Mouse (Mus musculus): ENCODE measurements around the gene Prok2.

Gene Prok2

GRCm38 (mm10) chr6:99692916-99693841 is 33.0 kb downstream of the Prok2 start:
- DNase-seq (ENCODE audit: extremely low spot score, low read depth, low spot score): no peak

- no peak for DNase-seq (ENCODE audit: extremely low spot score, low read depth, low spot score)
These were observed 33.8 kb downstream of the Prok2 start, which contains the start of gene Gpr27 for GRCm38 (mm10) chr6:99692206-99692915. Gene Gpr27, plus strand, starts transcription at chr6:99692679.

GRCm38 (mm10) chr6:99691666-99692205 is 34.5 kb downstream of the Prok2 start:
- no peak for DNase-seq (ENCODE audit: extremely low spot score, low read depth, low spot score)

- no peak for DNase-seq (ENCODE audit: extremely low spot score, low read depth, low spot score)
These were observed 37.7 kb downstream of the Prok2 start for GRCm38 (mm10) chr6:99688513-99688912.

GRCm38 (mm10) chr6:99684899-99685298 is 41.3 kb downstream of the Prok2 start:
- no peak for DNase-seq (ENCODE audit: extremely low spot score, low read depth, low spot score)

DNA sequence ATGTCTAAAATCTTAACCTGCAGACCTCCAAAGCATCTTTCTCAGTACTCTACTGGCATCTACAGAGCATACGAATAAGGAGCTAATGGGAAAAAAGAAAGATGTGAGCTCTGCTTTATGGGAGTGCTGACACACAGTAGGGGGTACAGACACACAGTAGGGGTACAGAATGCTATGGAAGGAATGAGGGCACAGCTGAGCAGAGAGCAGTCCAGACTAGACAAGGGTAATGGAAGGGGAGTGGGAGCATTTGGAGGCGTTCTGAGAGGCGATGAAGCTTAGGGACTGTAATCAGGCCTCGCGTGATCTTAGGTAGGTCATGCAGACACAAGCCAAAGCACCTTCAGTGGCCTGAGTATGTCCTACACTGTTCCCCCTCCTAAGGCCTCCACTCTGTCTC is 42.2 kb downstream of the Prok2 start:
- DNase-seq (ENCODE audit: extremely low spot score, low read depth, low spot score): no peak

- no peak for DNase-seq (ENCODE audit: extremely low spot score, low read depth, low spot score)
These were observed 48.1 kb downstream of the Prok2 start for GRCm38 (mm10) chr6:99678108-99678507.

DNA sequence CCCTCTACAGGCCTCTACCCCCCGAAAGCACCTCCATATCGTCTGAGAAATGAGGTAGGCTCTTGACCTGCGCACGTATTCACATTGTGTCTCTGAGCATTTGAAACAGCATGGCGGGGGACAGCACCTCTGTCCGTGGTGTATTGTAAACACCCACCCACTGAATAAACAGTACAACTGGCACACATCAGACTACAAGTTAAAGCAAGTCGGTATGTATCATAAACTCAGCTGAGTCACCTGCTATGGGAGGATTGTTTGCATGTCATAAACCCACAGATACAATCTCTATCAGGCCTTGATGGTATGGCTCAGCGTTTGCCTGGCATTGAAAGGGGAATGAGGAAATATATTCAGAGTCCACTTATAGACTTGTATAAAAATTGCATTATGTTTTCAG is 48.9 kb downstream of the Prok2 start:
- no peak for DNase-seq (ENCODE audit: extremely low spot score, low read depth, low spot score)

DNA sequence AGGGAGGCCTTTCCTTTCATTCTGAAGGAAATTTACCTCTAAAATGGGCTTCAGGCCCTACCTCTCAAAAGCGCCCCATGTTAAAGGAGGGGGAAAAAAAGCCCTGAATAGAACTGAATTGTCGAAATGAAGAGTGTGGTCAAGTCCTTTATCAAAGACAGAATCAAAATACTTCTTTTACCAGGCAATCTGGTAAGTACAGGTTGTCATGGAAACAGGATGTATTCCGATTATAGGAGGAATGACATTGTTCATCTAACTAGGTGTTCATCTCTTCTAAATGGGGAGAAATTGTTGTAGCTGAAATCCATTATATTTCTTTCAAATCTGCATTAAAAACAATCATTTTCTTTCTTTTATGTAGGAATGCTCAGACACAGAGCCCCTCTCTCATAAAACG is 51.7 kb downstream of the Prok2 start:
- no peak for DNase-seq (ENCODE audit: extremely low spot score, low read depth, low spot score)

- DNase-seq (ENCODE audit: extremely low spot score, low read depth, low spot score): no peak
These were observed 54.4 kb downstream of the Prok2 start for GRCm38 (mm10) chr6:99671768-99672167.

- no peak for DNase-seq (ENCODE audit: extremely low spot score, low read depth, low spot score)
These were observed 55.6 kb downstream of the Prok2 start for GRCm38 (mm10) chr6:99670481-99671119.

- DNase-seq (ENCODE audit: extremely low spot score, low read depth, low spot score): no peak
These were observed 56.5 kb downstream of the Prok2 start for GRCm38 (mm10) chr6:99669481-99670325.

DNA sequence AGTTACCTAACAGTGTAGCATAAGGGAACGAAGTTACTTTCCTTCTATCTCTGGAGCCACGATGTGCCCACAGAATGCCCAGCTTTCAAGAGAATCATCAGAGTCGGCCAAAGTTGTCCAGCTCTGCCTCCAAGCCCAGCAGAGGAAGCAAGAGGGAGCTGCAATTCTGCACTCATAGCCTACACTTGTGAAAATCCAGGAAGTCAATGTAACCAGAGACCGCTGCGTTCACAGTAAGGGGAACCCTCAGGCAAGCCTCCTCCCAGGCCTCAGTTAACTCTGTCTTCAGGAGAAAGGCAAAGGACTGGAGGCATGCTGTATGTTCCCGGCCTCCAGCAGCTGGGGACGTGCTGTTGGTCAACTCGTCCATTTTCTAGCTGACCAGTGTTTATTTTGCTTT is 58.9 kb downstream of the Prok2 start:
- no peak for DNase-seq (ENCODE audit: extremely low spot score, low read depth, low spot score)

- DNase-seq (ENCODE audit: extremely low spot score, low read depth, low spot score): no peak
These were observed 59.6 kb downstream of the Prok2 start, which contains the start of the genes Eif4e3 and Gm20696 for GRCm38 (mm10) chr6:99666318-99667171. Gene Eif4e3, minus strand, starts transcription at chr6:99666771. Gene Gm20696, minus strand, starts transcription at chr6:99666797.

DNA sequence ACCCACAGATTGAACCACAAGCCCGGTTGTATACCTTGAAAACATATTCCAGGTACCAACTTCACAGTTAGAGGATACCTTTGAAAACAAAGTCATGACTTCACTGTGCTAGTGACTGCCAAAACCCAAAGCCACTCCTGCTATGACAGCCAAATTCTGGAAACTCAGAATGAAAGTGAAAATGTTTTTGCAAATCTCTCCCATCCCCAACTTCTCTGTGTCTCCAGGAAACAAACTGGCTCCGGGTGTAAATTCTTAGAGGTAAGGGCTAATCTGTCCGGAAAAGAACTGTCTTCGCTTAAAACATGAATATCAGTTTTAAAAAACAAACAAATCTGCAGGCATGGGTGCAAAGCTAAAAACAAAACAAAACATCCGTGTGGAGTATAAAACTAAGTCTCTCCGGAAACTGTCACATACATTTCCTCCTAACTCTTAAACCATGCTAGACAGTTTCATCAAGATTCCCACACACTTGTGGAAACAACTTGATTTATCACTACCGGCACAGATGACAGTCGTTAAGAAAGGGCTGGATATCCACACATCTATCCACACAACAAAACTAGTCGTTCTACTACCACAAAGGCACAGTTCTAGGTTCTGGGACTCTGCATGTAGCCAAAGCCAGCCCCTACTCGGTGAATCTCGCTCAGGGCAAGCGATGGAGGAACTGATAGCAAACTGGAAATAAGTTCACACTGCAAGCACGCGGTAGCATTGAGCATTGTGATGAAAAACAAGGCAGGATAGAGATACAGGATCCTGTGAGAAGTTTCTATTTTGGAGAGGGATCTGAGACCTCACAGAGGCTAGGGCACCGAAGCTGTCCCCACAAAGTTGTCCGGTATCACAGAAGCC is 60.5 kb downstream of the Prok2 start:
- DNase-seq (ENCODE audit: extremely low spot score, low read depth, low spot score): no peak

DNA sequence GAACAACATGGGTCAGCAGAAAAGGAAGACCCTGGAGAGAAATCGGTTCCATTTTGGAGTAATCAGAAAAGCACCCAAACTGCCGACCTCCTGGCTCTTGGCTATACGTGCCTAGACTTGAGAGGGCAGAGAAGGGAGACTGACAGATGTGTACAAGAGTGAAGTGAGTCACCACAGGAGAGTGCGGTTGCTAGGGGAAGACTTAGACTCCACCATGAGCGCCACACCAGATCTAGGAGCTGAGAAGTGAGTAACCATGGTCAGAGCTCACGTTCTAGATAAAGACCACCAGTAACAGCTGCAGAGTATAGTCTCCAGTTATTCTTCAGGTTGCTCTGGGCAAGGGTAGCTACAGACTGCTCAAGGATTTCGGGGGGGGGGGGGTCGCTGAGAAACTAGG is 63.0 kb downstream of the Prok2 start:
- DNase-seq (ENCODE audit: extremely low spot score, low read depth, low spot score): no peak

Measured in hindlimb bud, embryonic 11.5 days (tissue).